Mouse (Mus musculus) testis, adult 2 months (tissue): Measurements from ENCODE around the gene Hltf.

Experiments used
- CTCF ChIP-seq: fragments of 200-500 bp; IDR thresholded peaks from 2 replicates; pipeline ENCODE4 v1.5.1; 2012; ENCODE audit warnings: low read depth, mild to moderate bottlenecking, inconsistent platforms, low read length, moderate library complexity; ENCODE audit not compliant: control insufficient read depth, insufficient read depth, insufficient replicate concordance
- POLR2A ChIP-seq: fragments of 200-500 bp; IDR thresholded peaks from 2 replicates; pipeline ENCODE4 v1.6.1; 2012; ENCODE audit warnings: low read depth, mild to moderate bottlenecking, inconsistent platforms, low read length, moderate library complexity; ENCODE audit not compliant: control insufficient read depth

DNA sequence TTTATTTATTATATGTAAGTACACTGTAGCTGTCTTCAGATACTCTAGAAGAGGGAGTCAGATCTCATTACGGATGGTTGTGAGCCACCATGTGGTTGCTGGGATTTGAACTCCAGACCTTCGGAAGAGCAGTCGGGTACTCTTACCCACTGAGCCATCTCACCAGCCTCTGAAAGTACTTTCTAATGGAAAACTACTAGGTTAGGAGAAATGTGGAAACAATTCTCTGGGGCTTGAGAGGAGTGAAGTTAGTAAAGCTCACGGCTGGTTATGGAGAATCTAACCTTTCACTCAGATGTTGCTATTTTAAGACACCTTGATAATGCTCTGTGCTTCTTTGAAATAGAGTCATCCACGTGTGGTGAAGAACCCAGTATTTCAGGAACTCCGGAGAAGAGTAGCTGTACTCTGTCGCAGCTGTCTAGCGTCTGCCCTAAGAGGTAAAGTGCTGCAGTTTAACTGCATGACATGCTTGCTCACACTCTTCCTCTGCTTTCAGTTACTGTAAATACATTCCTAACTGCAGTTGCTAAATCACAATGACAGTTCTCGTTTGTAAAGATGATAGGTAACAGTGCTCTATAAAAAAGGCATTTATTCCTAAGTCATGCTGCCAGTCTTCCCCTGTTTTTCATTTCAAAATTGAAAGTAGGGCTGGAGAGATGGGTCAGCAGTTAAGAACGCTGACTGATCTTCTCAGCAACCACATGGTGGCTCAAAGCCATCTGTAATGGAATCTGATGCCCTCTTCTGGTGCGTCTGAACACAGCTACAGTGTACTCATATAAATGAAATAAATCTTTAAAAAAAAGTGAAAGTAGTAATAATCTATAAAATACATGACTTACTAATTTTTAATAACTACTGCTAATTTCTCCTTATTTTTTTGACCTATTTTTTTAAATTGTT lies 18.8 kb downstream of the Hltf start:
- no peak for TF ChIP-seq CTCF
- no peak for TF ChIP-seq POLR2A
